Mouse (Mus musculus) urinary bladder, postnatal 36 days (tissue): ENCODE results near the gene Tarbp2.

Experiments
- DNase-seq, 2 experiments: peaks; one replicate each; pipeline ENCODE4 v3.0.0; 2022; ENCODE audit warnings: low spot score in 2 of 2, mixed read lengths in 1 of 2

The Tarbp2 gene

GRCm38 (mm10) chr15:102505073-102505769 lies 12.8 kb upstream of the Tarbp2 start:
- DNase-seq = no peak

- no peak for DNase-seq
Observed at GRCm38 (mm10) chr15:102505770-102506463, 12.1 kb upstream of the Tarbp2 start.

- DNase-seq = no peak
Observed at GRCm38 (mm10) chr15:102506464-102506830, 11.5 kb upstream of the Tarbp2 start.

GRCm38 (mm10) chr15:102506864-102507263 lies 11.1 kb upstream of the Tarbp2 start:
- DNase-seq = no peak

GRCm38 (mm10) chr15:102507561-102507960 lies 10.4 kb upstream of the Tarbp2 start:
- DNase-seq = no peak

GRCm38 (mm10) chr15:102508336-102508735 lies 9.7 kb upstream of the Tarbp2 start:
- DNase-seq = no peak

GRCm38 (mm10) chr15:102510110-102510509 lies 7.9 kb upstream of the Tarbp2 start:
- DNase-seq = no peak

GRCm38 (mm10) chr15:102510590-102511284 lies 7.3 kb upstream of the Tarbp2 start:
- DNase-seq = peak; percentile 70 to 82

GRCm38 (mm10) chr15:102511285-102511833 lies 6.6 kb upstream of the Tarbp2 start:
- DNase-seq = no peak

- no peak for DNase-seq
Observed at GRCm38 (mm10) chr15:102512010-102512409, 6.0 kb upstream of the Tarbp2 start.

- DNase-seq = no peak
Observed at GRCm38 (mm10) chr15:102512471-102512870, 5.5 kb upstream of the Tarbp2 start.

GRCm38 (mm10) chr15:102513004-102513403 lies 5.0 kb upstream of the Tarbp2 start:
- DNase-seq = no peak

- no peak for DNase-seq
Observed at GRCm38 (mm10) chr15:102515261-102515660, 2.7 kb upstream of the Tarbp2 start.

GRCm38 (mm10) chr15:102515791-102516190 lies 2.2 kb upstream of the Tarbp2 start:
- no peak for DNase-seq

GRCm38 (mm10) chr15:102516293-102516692 lies 1.7 kb upstream of the Tarbp2 start:
- DNase-seq = no peak

GRCm38 (mm10) chr15:102516728-102517404 lies 1.1 kb upstream of the Tarbp2 start, which contains the start of gene Map3k12:
Map3k12 (minus strand) TSS chr15:102517064.
- peak; percentile 66 to 67 for DNase-seq

- DNase-seq = no peak
Observed at GRCm38 (mm10) chr15:102517631-102517975, 389 bp upstream of the Tarbp2 start.

- DNase-seq = no peak
Observed at GRCm38 (mm10) chr15:102518859-102519201, 838 bp downstream of the Tarbp2 start.

- DNase-seq = no peak
Observed at GRCm38 (mm10) chr15:102519211-102520141, 1.5 kb downstream of the Tarbp2 start.

- no peak for DNase-seq
Observed at GRCm38 (mm10) chr15:102520416-102520815, 2.4 kb downstream of the Tarbp2 start.

GRCm38 (mm10) chr15:102521480-102521879 lies 3.5 kb downstream of the Tarbp2 start:
- no peak for DNase-seq
